Mouse (Mus musculus): ENCODE results near the gene Smim27. TPM values are rescaled to one million over a fixed set of nuclear protein-coding genes. Genes with fewer than 3 reads are reported as not detected.

Gene Smim27
- total RNA-seq (2014; fragmentation: Nextera tagmentation) = 8.5 and 9.9 TPM in 2 replicates
- 9.2 and 13.4 TPM in 2 replicates for total RNA-seq (2017)
- 14.1 and 18.2 TPM in 2 replicates for polyA plus RNA-seq (2012)

- Histone ChIP-seq H3K4me1 (ENCODE audit: insufficient read depth, low read depth, low read length) (peaks cover 32% of the 10 kb centered on the region), H3K36me3 (replicated peaks) (peaks cover 69% of the 10 kb centered on the region), H3K4me3 (ENCODE audit: low read depth, low read length) (peak within 1 kb of the TSS; percentile 81), H3K9me3 (replicated peaks) (no peaks in the 10 kb centered on the region), H3K27me3 (ENCODE audit: insufficient read depth, low read length) (no peaks in the 10 kb centered on the region)
- DNase-seq (ENCODE audit: low spot score) (peak; percentile 95), ATAC-seq (ENCODE audit: extremely low read depth, insufficient number of reproducible peaks, low FRiP score, poor library complexity, severe bottlenecking) (peak; percentile 94)
- TF ChIP-seq CTCF (IDR thresholded peaks at IDR 0.05; ENCODE audit: low read depth, low read length) = no peak
- peak; percentile 78; the same call in 1 of the 2 replicates for TF ChIP-seq POLR2AphosphoS5 (IDR thresholded peaks at IDR 0.05; ENCODE audit: insufficient replicate concordance, low read depth, low read length)
Observed at GRCm38 (mm10) chr4:40269430-40270032, at the start of gene Smim27, which contains the start of gene Topors. Gene Smim27, plus strand, starts transcription at chr4:40269579. Gene Topors, minus strand, starts transcription at chr4:40269850.

GRCm38 (mm10) chr4:40220437-40220836, 48.9 kb upstream of the Smim27 start:
- Histone ChIP-seq H3K36me3 (replicated peaks) (no peaks in the 10 kb centered on the region), H3K4me1 (ENCODE audit: insufficient read depth, low read depth, low read length) (peaks cover 12% of the 10 kb centered on the region), H3K4me3 (ENCODE audit: low read depth, low read length) (no peak overlapping the region), H3K27me3 (ENCODE audit: insufficient read depth, low read length) (peaks cover 14% of the 10 kb centered on the region), H3K9me3 (replicated peaks) (no peaks in the 10 kb centered on the region)
- ATAC-seq (ENCODE audit: extremely low read depth, insufficient number of reproducible peaks, low FRiP score, poor library complexity, severe bottlenecking) (no peak), DNase-seq (ENCODE audit: low spot score) (no peak)
- TF ChIP-seq GATA1 (IDR thresholded peaks at IDR 0.05; ENCODE audit: borderline replicate concordance, low read length) (no peak), CTCF (IDR thresholded peaks at IDR 0.05; ENCODE audit: low read depth, low read length) (no peak), GATA2 (IDR thresholded peaks at IDR 0.05; ENCODE audit: borderline replicate concordance, low read depth, low read length) (no peak), TAL1 (conservative IDR thresholded peaks at IDR 0.05; ENCODE audit: low read depth, low read length) (no peak), POLR2AphosphoS5 (IDR thresholded peaks at IDR 0.05; ENCODE audit: insufficient replicate concordance, low read depth, low read length) (no peak)

GRCm38 (mm10) chr4:40221004-40221760, 48.2 kb upstream of the Smim27 start:
- ATAC-seq (ENCODE audit: extremely low read depth, insufficient number of reproducible peaks, low FRiP score, poor library complexity, severe bottlenecking) (no peak), DNase-seq (ENCODE audit: low spot score) (no peak)
- no peaks in the 10 kb centered on the region for H3K36me3 ChIP-seq (replicated peaks)
- TF ChIP-seq CTCF (IDR thresholded peaks at IDR 0.05; ENCODE audit: low read depth, low read length) (no peak), GATA1 (IDR thresholded peaks at IDR 0.05; ENCODE audit: borderline replicate concordance, low read length) (no peak), GATA2 (IDR thresholded peaks at IDR 0.05; ENCODE audit: borderline replicate concordance, low read depth, low read length) (no peak), TAL1 (conservative IDR thresholded peaks at IDR 0.05; ENCODE audit: low read depth, low read length) (no peak), POLR2AphosphoS5 (IDR thresholded peaks at IDR 0.05; ENCODE audit: insufficient replicate concordance, low read depth, low read length) (no peak)
- no peaks in the 10 kb centered on the region for H3K9me3 ChIP-seq (replicated peaks)
- peaks cover 12% of the 10 kb centered on the region for H3K27me3 ChIP-seq (ENCODE audit: insufficient read depth, low read length)
- peaks cover 12% of the 10 kb centered on the region for H3K4me1 ChIP-seq (ENCODE audit: insufficient read depth, low read depth, low read length)
- H3K4me3 ChIP-seq (ENCODE audit: low read depth, low read length) = no peak overlapping the region

- Histone ChIP-seq H3K27me3 (ENCODE audit: insufficient read depth, low read length) (peaks cover 11% of the 10 kb centered on the region), H3K4me1 (ENCODE audit: insufficient read depth, low read depth, low read length) (peaks cover 12% of the 10 kb centered on the region), H3K36me3 (replicated peaks) (no peaks in the 10 kb centered on the region), H3K9me3 (replicated peaks) (no peaks in the 10 kb centered on the region), H3K4me3 (ENCODE audit: low read depth, low read length) (no peak overlapping the region)
- no peak for DNase-seq (ENCODE audit: low spot score)
- no peak for ATAC-seq (ENCODE audit: extremely low read depth, insufficient number of reproducible peaks, low FRiP score, poor library complexity, severe bottlenecking)
- TF ChIP-seq TAL1 (conservative IDR thresholded peaks at IDR 0.05; ENCODE audit: low read depth, low read length) = no peak
- TF ChIP-seq POLR2AphosphoS5 (IDR thresholded peaks at IDR 0.05; ENCODE audit: insufficient replicate concordance, low read depth, low read length) = no peak
- no peak for TF ChIP-seq CTCF (IDR thresholded peaks at IDR 0.05; ENCODE audit: low read depth, low read length)
- TF ChIP-seq GATA1 (IDR thresholded peaks at IDR 0.05; ENCODE audit: borderline replicate concordance, low read length) = no peak
- TF ChIP-seq GATA2 (IDR thresholded peaks at IDR 0.05; ENCODE audit: borderline replicate concordance, low read depth, low read length) = no peak
Observed at GRCm38 (mm10) chr4:40221876-40222585, 47.3 kb upstream of the Smim27 start.

- Histone ChIP-seq H3K27me3 (ENCODE audit: insufficient read depth, low read length) (peaks cover 9% of the 10 kb centered on the region; the same call in 1 of the 2 replicates), H3K4me3 (ENCODE audit: low read depth, low read length) (no peak overlapping the region), H3K36me3 (replicated peaks) (no peaks in the 10 kb centered on the region), H3K4me1 (ENCODE audit: insufficient read depth, low read depth, low read length) (no peaks in the 10 kb centered on the region), H3K9me3 (replicated peaks) (no peaks in the 10 kb centered on the region)
- no peak for TF ChIP-seq GATA2 (IDR thresholded peaks at IDR 0.05; ENCODE audit: borderline replicate concordance, low read depth, low read length)
- no peak for TF ChIP-seq POLR2AphosphoS5 (IDR thresholded peaks at IDR 0.05; ENCODE audit: insufficient replicate concordance, low read depth, low read length)
- no peak for TF ChIP-seq CTCF (IDR thresholded peaks at IDR 0.05; ENCODE audit: low read depth, low read length)
- TF ChIP-seq GATA1 (IDR thresholded peaks at IDR 0.05; ENCODE audit: borderline replicate concordance, low read length) = no peak
- no peak for TF ChIP-seq TAL1 (conservative IDR thresholded peaks at IDR 0.05; ENCODE audit: low read depth, low read length)
- ATAC-seq (ENCODE audit: extremely low read depth, insufficient number of reproducible peaks, low FRiP score, poor library complexity, severe bottlenecking) = no peak
- DNase-seq (ENCODE audit: low spot score) = no peak
Observed at GRCm38 (mm10) chr4:40226095-40226494, 43.3 kb upstream of the Smim27 start.

- no peak for ATAC-seq (ENCODE audit: extremely low read depth, insufficient number of reproducible peaks, low FRiP score, poor library complexity, severe bottlenecking)
- TF ChIP-seq GATA2 (IDR thresholded peaks at IDR 0.05; ENCODE audit: borderline replicate concordance, low read depth, low read length) (no peak), GATA1 (IDR thresholded peaks at IDR 0.05; ENCODE audit: borderline replicate concordance, low read length) (no peak), TAL1 (conservative IDR thresholded peaks at IDR 0.05; ENCODE audit: low read depth, low read length) (no peak), CTCF (IDR thresholded peaks at IDR 0.05; ENCODE audit: low read depth, low read length) (no peak), POLR2AphosphoS5 (IDR thresholded peaks at IDR 0.05; ENCODE audit: insufficient replicate concordance, low read depth, low read length) (no peak)
- no peaks in the 10 kb centered on the region for H3K36me3 ChIP-seq (replicated peaks)
Observed at GRCm38 (mm10) chr4:40227131-40227530, 42.2 kb upstream of the Smim27 start.

More at GRCm38 (mm10) chr4:40227131-40227530, 42.2 kb upstream of the Smim27 start:
- Histone ChIP-seq H3K4me1 (ENCODE audit: insufficient read depth, low read depth, low read length) (no peaks in the 10 kb centered on the region), H3K9me3 (replicated peaks) (no peaks in the 10 kb centered on the region), H3K4me3 (ENCODE audit: low read depth, low read length) (no peak overlapping the region), H3K27me3 (ENCODE audit: insufficient read depth, low read length) (peaks cover 4% of the 10 kb centered on the region; the same call in 1 of the 2 replicates)
- no peak for DNase-seq (ENCODE audit: low spot score)
